Mouse (Mus musculus) small intestine, adult 2 months (tissue): ENCODE data around the gene Atn1. TPM values are rescaled to one million over a fixed set of nuclear protein-coding genes. Genes with fewer than 3 reads are reported as not detected.

Source experiments
- H3K27ac ChIP-seq: fragments of 200-500 bp; 2 replicates; pipeline ENCODE4 v1.5.1; 2012; ENCODE audit warnings: low read depth, low read length, control low read depth, inconsistent platforms; ENCODE audit not compliant: insufficient read depth
- H3K27me3 ChIP-seq: fragments of 200-500 bp; 2 replicates; pipeline ENCODE4 v1.6.1; 2012; ENCODE audit warnings: mild to moderate bottlenecking, moderate library complexity, low read length, inconsistent platforms; ENCODE audit not compliant: control insufficient read depth, insufficient read depth
- H3K36me3 ChIP-seq: fragments of 200-500 bp; 2 replicates; pipeline ENCODE4 v1.6.1; 2012; ENCODE audit warnings: mild to moderate bottlenecking, low read length, control low read depth, inconsistent platforms; ENCODE audit not compliant: control insufficient read depth, insufficient read depth
- H3K4me1 ChIP-seq: fragments of 200-500 bp; 2 replicates; pipeline ENCODE4 v1.6.1; 2012; ENCODE audit warnings: low read length, inconsistent platforms, mixed read lengths; ENCODE audit not compliant: control insufficient read depth, insufficient read depth, insufficient read length
- H3K4me3 ChIP-seq: fragments of 200-500 bp; 2 replicates; pipeline ENCODE4 v1.5.1; 2012; ENCODE audit warnings: low read depth, mild to moderate bottlenecking, control low read depth, inconsistent platforms, low read length, moderate library complexity
- CTCF ChIP-seq: fragments of 200-500 bp; IDR thresholded peaks from 2 replicates; pipeline ENCODE4 v1.5.1; 2012; ENCODE audit warnings: low read depth, mild to moderate bottlenecking, control low read depth, inconsistent platforms, low read length, moderate library complexity, mixed read lengths; ENCODE audit not compliant: insufficient replicate concordance, insufficient read length; ENCODE audit errors: extremely low read depth
- POLR2A ChIP-seq: fragments of 200-500 bp; IDR thresholded peaks from 2 replicates; pipeline ENCODE4 v1.6.1; 2012; ENCODE audit warnings: low read depth, mild to moderate bottlenecking, control low read depth, inconsistent platforms, low read length, moderate library complexity
- WGBS: fragments of 180-500 bp; shearing (Covaris S2); methylation state at CpG from one replicate; pipeline ENCODE4 v1.1.7; 2018; 5-methylcytosine and 5-hydroxymethylcytosine counted together
- polyA plus RNA-seq: library from polyadenylated mRNA; depleted of rRNA; stranded (reverse); fragments of >200 nt; gene quantifications from 2 replicates; pipeline ENCODE4 v1.2.3, GENCODE M21; 2012

The Atn1 gene
- polyA plus RNA-seq, 1 experiment, result 92.6 TPM

DNA sequence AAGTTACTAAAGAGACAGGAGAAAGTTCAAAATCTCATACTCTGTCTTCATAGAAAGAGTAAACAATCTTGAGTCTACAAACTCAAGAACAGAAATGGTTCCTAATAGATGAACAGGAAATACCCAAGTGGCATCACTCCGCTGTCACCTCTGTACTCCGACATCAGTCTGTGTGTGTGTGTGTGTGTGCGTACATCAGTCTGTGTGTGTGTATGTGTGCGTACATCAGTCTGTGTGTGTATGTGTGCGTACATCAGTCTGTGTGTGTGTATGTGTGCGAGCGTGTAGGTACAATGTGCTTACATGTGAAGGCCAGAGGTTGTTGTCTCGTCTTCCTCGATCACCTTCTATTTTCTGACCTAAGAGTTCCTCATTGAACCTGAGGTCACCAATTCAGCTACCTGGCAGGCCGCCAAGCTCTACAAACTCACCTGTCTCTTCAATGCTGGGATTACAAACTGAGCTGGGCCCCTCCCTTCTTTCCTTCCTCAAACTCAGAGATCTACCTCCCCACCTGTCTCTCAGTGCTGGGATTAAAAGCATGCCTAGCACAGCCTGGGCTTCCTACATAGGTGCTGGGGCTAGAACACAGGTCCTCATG, 47.9 kb downstream of the Atn1 start:
- no peaks in the 10 kb centered on the region for H3K27me3 ChIP-seq
- 52% methylated on average over 10 of the region's 10 CpGs for WGBS
- H3K4me3 ChIP-seq, result no peak overlapping the region
- peaks cover 11% of the 10 kb centered on the region for H3K4me1 ChIP-seq
- no peak for TF ChIP-seq CTCF
- TF ChIP-seq POLR2A, result no peak
- peaks cover 28% of the 10 kb centered on the region for H3K36me3 ChIP-seq
- peak overlapping the region; percentile 27 for H3K27ac ChIP-seq

GRCm38 (mm10) chr6:124706061-124706627, 50.2 kb downstream of the Atn1 start:
- Histone ChIP-seq H3K4me3 (no peak overlapping the region), H3K27me3 (no peaks in the 10 kb centered on the region), H3K27ac (no peak overlapping the region), H3K4me1 (peaks cover 8% of the 10 kb centered on the region), H3K36me3 (peaks cover 50% of the 10 kb centered on the region)
- WGBS, result 75% methylated on average over 5 of the region's 5 CpGs
- TF ChIP-seq POLR2A (no peak), CTCF (no peak)

GRCm38 (mm10) chr6:124704417-124704816, 51.9 kb downstream of the Atn1 start:
- TF ChIP-seq POLR2A (no peak), CTCF (no peak)
- H3K4me3 ChIP-seq, result no peak overlapping the region
- WGBS, result 99% methylated on average over 2 of the region's 2 CpGs
- peaks cover 62% of the 10 kb centered on the region for H3K36me3 ChIP-seq
- no peak overlapping the region for H3K27ac ChIP-seq
- peaks cover 17% of the 10 kb centered on the region for H3K4me1 ChIP-seq
- no peaks in the 10 kb centered on the region for H3K27me3 ChIP-seq

GRCm38 (mm10) chr6:124703789-124704188, 52.5 kb downstream of the Atn1 start:
- TF ChIP-seq POLR2A (no peak), CTCF (no peak)
- no peak overlapping the region for H3K27ac ChIP-seq
- H3K36me3 ChIP-seq, result peaks cover 68% of the 10 kb centered on the region
- no peak overlapping the region for H3K4me3 ChIP-seq
- peaks cover 21% of the 10 kb centered on the region for H3K4me1 ChIP-seq
- no peaks in the 10 kb centered on the region for H3K27me3 ChIP-seq
- 63% methylated on average over 7 of the region's 7 CpGs for WGBS

GRCm38 (mm10) chr6:124702784-124703103, 53.6 kb downstream of the Atn1 start:
- 56% methylated on average over 3 of the region's 3 CpGs for WGBS
- Histone ChIP-seq H3K4me3 (no peak overlapping the region), H3K27me3 (no peaks in the 10 kb centered on the region), H3K36me3 (peaks cover 69% of the 10 kb centered on the region), H3K27ac (no peak overlapping the region), H3K4me1 (peaks cover 15% of the 10 kb centered on the region)
- no peak for TF ChIP-seq POLR2A
- peak; percentile 76; the same call in 1 of the 2 replicates for TF ChIP-seq CTCF

DNA sequence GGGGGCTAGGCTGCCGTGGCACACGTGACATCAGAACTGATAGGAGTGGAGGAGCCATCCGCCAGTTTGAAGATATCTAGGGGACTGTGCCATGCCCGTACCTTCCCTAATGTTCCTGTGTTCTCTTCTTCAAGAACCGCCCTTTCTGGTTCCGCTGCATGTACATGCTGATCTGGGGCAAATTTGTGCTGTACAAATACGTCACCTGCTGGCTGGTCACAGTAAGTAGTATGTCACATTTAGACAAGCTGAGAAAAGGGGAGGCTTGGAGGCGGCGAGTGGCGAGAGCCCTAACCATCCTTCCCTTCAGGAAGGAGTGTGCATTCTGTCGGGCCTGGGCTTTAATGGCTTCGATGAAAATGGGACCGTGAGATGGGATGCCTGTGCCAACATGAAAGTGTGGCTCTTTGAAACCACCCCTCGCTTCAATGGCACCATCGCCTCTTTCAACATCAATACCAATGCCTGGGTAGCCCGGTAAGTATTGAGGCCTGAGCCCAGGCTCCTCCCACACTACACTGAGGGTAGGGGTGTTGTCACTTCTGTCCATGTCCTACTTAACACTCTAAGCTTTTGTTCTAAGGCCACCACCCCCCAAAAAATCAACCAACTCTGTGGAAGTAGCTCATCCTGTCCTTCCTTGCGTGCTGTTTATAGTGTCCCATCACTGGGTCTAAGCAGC, 54.1 kb downstream of the Atn1 start:
- TF ChIP-seq POLR2A (no peak), CTCF (no peak)
- Histone ChIP-seq H3K4me1 (peaks cover 15% of the 10 kb centered on the region), H3K27me3 (no peaks in the 10 kb centered on the region), H3K27ac (no peak overlapping the region), H3K36me3 (peaks cover 65% of the 10 kb centered on the region), H3K4me3 (no peak overlapping the region)
- WGBS, result 87% methylated on average over 17 of the region's 17 CpGs

DNA sequence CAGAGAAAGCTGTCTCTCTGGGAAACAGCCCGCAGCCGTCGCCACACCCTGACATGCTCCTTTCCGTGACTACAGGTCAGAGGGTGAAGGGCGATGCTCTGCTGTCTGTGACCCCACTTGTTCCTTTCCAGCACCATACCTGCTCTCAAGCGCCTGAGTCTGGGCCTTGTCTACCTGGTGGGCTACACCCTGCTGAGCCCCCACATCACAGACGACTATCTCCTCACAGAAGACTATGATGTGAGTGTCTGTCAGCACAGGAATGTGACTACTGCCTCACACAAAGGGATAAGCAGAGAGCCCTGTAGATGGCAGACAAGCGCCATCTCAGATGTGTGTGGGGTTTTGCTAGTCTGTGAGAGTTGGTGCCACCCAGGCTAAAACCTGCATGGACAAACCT, 55.0 kb downstream of the Atn1 start:
- Histone ChIP-seq H3K4me1 (peaks cover 17% of the 10 kb centered on the region), H3K4me3 (no peak overlapping the region), H3K27me3 (no peaks in the 10 kb centered on the region), H3K27ac (no peak overlapping the region), H3K36me3 (peaks cover 64% of the 10 kb centered on the region)
- WGBS, result 64% methylated on average over 8 of the region's 8 CpGs
- TF ChIP-seq POLR2A, result no peak
- no peak for TF ChIP-seq CTCF
